Mouse (Mus musculus) embryonic facial prominence, embryonic 15.5 days (tissue): ENCODE measurements around the gene Safb2. TPM values are rescaled to one million over a fixed set of nuclear protein-coding genes. Genes with fewer than 3 reads are reported as not detected.
"Not testable (repeated sequence)": the region's sequence is repeated elsewhere in the genome, so short reads cannot be mapped to it uniquely, and the experiment has no call there.

Experiments used
- ATAC-seq: fragments of 200-750 bp; cut with Nextera tagmentation; 2 replicates; pipeline ENCODE4 v1.8.0; 2017; ENCODE audit warnings: low read depth, moderate TSS enrichment; ENCODE audit not compliant: insufficient number of reproducible peaks, low FRiP score, low TSS enrichment
- H3K27ac ChIP-seq: fragments of 300-500 bp; sonication (generic); replicated peaks from 2 replicates; pipeline ENCODE4 v1.5.1; 2015; ENCODE audit warnings: mild to moderate bottlenecking, inconsistent platforms
- H3K27me3 ChIP-seq: fragments of 300-500 bp; sonication (generic); 2 replicates; pipeline ENCODE4 v1.6.1; 2015; ENCODE audit warnings: inconsistent platforms
- H3K36me3 ChIP-seq: fragments of 300-500 bp; sonication (generic); 2 replicates; pipeline ENCODE4 v1.6.1; 2015; ENCODE audit warnings: mild to moderate bottlenecking, inconsistent platforms
- H3K4me1 ChIP-seq: fragments of 300-500 bp; sonication (generic); 2 replicates; pipeline ENCODE4 v1.6.1; 2015; ENCODE audit warnings: inconsistent platforms
- H3K4me2 ChIP-seq: fragments of 300-500 bp; sonication (generic); replicated peaks from 2 replicates; pipeline ENCODE4 v1.6.1; 2015; ENCODE audit warnings: mild to moderate bottlenecking, inconsistent platforms
- H3K4me3 ChIP-seq: fragments of 300-500 bp; sonication (generic); replicated peaks from 2 replicates; pipeline ENCODE4 v1.5.1; 2015; ENCODE audit warnings: mild to moderate bottlenecking, inconsistent platforms
- H3K9ac ChIP-seq: fragments of 300-500 bp; sonication (generic); 2 replicates; pipeline ENCODE4 v1.6.1; 2015; ENCODE audit warnings: inconsistent platforms
- H3K9me3 ChIP-seq: fragments of 300-500 bp; sonication (generic); replicated peaks from 2 replicates; pipeline ENCODE4 v1.6.1; 2016; ENCODE audit warnings: inconsistent platforms
- WGBS: fragments of 180-500 bp; shearing (Covaris S2); methylation state at CpG from one replicate; pipeline ENCODE4 v1.1.7; 2015; 5-methylcytosine and 5-hydroxymethylcytosine counted together
- polyA plus RNA-seq: library from polyadenylated mRNA; unstranded; fragments of >200 nt; fragmentation: Nextera tagmentation; extraction: Ambion mirVana; gene quantifications from 2 replicates; pipeline ENCODE4 v1.2.1, GENCODE M21; 2015

The Safb2 gene
- polyA plus RNA-seq: 87.5 and 98.4 TPM in 2 replicates

DNA sequence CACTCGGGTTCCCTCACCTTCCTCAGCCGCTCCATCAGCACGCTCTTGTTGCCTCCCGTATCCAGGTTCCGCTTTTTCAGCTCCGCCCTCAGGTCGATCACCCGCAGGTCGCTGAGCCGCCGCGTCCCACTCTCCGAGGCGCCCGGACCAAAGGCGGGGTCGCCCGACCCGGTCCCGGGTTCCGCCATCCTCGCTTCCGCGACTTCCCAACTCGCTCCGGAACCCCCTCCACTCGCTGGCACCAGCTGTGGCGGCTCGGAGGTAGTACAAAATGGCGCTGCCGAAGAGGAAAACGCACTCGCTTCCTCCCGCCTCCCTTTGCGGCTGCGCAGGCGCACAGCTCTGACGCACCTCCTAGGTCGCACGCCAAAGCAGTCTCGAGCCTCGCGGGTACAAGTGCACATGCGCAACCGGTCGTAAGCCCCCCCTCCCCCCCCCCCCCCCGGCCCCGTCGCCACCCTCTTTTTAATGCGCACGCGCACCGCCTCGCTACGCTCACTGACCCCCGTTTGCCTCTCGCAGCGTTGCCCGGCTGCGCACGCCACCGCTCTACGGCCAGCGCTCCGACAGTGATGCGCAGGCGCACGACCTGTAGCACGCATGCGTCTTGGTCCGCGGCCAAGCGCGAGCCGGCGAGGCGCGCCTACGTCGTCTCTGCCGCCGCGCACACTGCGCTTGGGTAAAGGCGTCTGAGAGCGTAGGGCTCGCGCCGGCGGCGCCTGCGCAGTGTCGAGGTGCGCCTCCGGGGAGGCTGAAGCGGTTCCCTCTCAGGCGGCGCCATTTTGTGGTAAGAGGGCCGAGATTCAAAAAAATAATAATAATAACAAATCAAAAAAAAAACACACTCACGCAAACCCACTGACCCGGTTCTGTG, at the start of gene Safb2, which contains the start of gene Safb:
Gene Safb2 (minus strand): TSS at position 329 of the 874 bp plus-strand sequence.
Gene Safb (plus strand): TSS at position 569 of the 874 bp plus-strand sequence.
- Histone ChIP-seq H3K27ac (peak within 1 kb of the TSS; percentile 97), H3K4me2 (peak within 1 kb of the TSS; percentile 80), H3K4me1 (peaks cover 64% of the 10 kb centered on the region), H3K9ac (peak within 1 kb of the TSS; percentile 88), H3K4me3 (peak within 1 kb of the TSS; percentile 93), H3K27me3 (no peaks in the 10 kb centered on the region), H3K9me3 (no peaks in the 10 kb centered on the region), H3K36me3 (peaks cover 64% of the 10 kb centered on the region)
- WGBS: under 1% methylated on average over 95 of the region's 101 CpGs
- peak; percentile 97 for ATAC-seq

DNA sequence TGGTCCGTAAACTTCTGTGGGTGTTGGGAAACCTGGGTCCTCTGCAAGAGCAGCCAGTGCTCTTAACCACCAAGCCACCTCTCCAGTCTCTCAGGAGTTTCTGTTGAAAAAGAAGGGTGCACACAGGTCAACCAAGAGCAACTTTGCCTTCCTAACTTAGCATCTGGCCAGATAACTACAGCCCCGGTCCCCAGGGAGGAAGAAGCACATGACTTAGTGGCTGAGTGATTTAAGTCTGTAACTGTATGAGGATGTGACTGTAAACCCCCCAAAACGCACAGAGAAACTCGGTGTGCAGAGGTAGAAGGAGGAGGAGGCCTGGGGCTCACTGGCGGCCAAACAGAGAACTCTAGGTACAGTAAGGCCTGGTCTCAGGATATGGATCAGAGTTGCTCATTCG, 49.6 kb upstream of the Safb2 start:
- WGBS: 75% methylated on average over 6 of the region's 6 CpGs
- Histone ChIP-seq H3K4me2 (no peak overlapping the region), H3K27me3 (no peaks in the 10 kb centered on the region), H3K9ac (no peak overlapping the region), H3K4me1 (no peaks in the 10 kb centered on the region), H3K4me3 (no peak overlapping the region), H3K27ac (no peak overlapping the region), H3K9me3 (no peaks in the 10 kb centered on the region), H3K36me3 (no peaks in the 10 kb centered on the region)
- no peak for ATAC-seq

DNA sequence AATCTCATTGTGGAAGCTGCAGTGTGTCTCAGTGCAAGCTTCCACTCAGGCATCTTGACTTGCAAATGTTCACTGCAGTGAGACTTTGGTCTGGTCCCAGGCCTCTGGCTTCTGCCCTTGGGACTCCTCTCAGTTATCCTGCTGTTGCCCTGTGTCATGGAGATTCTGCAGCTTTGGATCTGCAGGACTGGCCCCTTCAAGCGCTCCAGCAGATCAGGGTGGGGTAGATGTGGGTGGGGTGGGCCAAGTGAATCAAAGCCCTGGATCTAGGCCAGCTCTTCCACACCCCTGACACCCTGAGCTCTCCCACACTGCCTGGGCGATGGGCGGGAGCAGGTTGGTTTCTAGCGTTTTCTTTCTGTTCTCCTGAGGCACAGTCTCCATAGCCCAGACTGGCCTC, 47.4 kb upstream of the Safb2 start:
- no peak overlapping the region for H3K4me3 ChIP-seq
- no peaks in the 10 kb centered on the region for H3K9me3 ChIP-seq
- H3K27me3 ChIP-seq: no peaks in the 10 kb centered on the region
- H3K27ac ChIP-seq: no peak overlapping the region
- no peak overlapping the region for H3K9ac ChIP-seq
- WGBS: 43% methylated on average over 4 of the region's 4 CpGs
- no peak overlapping the region for H3K4me2 ChIP-seq
- no peak for ATAC-seq
- no peaks in the 10 kb centered on the region for H3K36me3 ChIP-seq
- peaks cover 10% of the 10 kb centered on the region for H3K4me1 ChIP-seq

DNA sequence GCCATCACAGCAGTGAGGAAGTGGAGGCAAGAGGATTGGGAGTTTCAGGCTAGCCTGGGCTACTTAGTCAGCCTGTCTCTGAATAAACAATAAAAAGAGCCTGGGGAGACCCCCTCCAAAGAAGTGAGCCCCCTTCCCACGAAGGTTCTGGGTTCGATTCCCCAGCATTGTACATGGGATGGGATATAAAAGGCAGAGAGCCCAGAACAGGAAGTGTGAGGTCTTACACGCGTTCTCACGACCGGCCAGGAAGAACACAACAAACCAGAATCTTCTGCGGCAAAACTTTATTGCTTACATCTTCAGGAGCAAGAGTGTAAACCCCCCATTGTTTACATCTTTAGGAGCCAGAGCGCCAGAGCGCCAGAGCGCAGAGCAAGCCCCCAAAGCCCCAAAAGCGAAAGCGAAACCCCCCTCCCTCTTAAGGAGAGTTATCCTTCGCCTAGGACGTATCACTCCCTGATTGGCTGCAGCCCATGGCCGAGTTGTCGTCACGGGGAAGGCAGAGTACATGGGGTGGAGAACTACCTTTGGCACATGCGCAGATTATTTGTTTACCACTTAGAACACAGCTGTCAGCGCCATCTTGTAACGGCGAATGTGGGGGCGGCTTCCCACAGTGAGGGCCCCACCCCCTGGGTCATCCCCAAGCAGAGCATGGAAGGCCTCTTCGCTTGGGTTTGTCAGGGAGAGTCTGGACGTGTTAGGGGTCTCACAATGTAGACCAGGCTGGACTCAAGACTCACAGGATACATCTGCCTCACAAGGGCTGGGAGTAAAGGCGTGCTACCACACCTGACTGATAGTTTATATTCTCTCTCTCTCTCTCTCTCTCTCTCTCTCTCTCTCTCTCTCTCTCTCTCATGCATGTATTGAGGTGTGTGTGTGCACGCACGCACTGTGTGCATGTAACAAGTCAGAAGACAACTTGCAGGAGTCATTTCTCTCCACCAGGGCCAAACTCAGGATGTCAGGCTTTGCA, 45.7 kb upstream of the Safb2 start:
- H3K9ac ChIP-seq, H3K4me3 ChIP-seq, H3K27me3 ChIP-seq, H3K36me3 ChIP-seq, H3K4me2 ChIP-seq, H3K27ac ChIP-seq, ATAC-seq, H3K9me3 ChIP-seq: not testable (repeated sequence)
- 87% methylated on average over 27 of the region's 27 CpGs for WGBS
- peaks cover 22% of the 10 kb centered on the region for H3K4me1 ChIP-seq

DNA sequence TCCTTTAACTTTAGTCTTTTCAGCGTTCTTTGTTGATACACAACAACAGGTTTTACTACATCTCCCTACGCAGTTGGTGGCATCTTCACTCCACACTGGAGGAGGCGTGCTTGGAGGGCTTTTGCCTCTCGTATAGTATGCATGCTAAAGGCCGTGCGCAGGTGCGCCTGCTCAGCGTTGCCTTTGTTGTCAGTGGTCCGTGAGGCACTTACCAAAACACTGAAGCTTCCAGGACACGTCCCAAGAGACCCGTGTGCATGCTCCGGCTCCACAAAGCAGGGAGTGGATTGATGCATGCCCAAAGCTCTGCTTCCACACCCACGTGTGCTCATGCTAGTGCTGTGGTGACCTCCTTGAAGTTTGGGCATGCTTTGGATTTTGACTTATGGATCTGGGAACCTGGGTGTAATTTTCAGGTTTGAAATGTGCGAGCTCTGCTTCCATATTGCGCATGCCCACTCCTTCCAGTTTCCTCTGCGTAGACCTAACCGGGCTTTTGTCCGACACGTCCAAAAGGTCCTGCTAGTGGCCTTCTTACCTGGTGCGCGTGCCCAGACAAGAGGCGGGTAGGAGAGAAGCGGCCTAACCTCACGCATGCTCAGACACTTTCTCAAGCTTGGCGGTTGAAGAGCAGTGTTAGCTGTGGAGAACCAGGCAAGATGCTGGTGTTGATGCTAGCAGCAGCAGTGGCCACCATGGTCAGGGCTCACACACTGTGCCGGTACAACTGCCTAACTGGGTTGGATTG, 43.3 kb upstream of the Safb2 start, which contains the start of gene Catsperd:
Gene Catsperd (plus strand): TSS at position 614 of the 748 bp plus-strand sequence.
- peak within 1 kb of the TSS; percentile 21 for H3K9ac ChIP-seq
- peak within 1 kb of the TSS; percentile 93 for H3K4me3 ChIP-seq
- 7% methylated on average over 26 of the region's 26 CpGs for WGBS
- H3K27ac ChIP-seq: peak within 1 kb of the TSS; percentile 86
- peaks cover 13% of the 10 kb centered on the region; the same call in 1 of the 2 replicates for H3K36me3 ChIP-seq
- peaks cover 28% of the 10 kb centered on the region for H3K4me1 ChIP-seq
- no peaks in the 10 kb centered on the region for H3K27me3 ChIP-seq
- peak within 1 kb of the TSS; percentile 93 for H3K4me2 ChIP-seq
- H3K9me3 ChIP-seq: no peaks in the 10 kb centered on the region
- ATAC-seq: no peak

DNA sequence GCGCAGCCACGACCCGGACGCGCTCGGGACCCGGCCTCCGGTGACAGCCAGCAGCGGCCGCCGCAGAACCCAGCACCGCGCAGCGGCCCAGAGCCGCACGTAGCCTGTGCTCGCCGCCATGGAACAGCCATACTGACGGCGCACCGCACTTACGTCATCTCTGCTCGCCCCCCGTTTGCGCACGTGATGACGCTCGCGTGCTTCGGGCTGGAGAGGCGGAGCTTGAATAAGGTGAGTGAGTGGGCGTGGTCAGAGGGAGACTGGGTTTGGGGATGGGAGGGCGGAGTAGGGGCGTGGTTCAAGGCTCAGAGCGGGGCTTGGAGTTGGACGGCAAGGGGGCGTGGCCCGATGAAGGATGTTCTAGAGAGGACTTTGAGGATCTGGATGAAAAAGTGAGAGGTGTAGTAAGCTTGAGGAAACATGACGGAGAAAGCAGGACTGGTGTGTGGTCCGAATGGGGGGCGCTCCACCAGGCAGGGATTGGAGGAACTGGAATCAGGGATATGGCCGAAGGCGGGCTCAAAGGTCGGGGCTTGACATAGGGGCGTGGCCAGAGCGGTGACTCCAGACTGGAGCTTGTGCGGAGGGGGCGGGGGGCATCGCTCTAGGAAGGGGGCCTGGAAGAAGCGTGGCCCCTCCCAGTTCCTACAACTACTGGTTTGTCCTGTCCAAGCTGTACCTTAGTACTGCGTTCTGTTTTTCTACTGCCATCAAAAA, 42.5 kb upstream of the Safb2 start, which contains the start of gene Lonp1:
Gene Lonp1 (minus strand): TSS at position 134 of the 717 bp plus-strand sequence.
- Histone ChIP-seq H3K27me3 (no peaks in the 10 kb centered on the region), H3K4me1 (peaks cover 28% of the 10 kb centered on the region), H3K4me2 (peak within 1 kb of the TSS; percentile 93), H3K27ac (peak within 1 kb of the TSS; percentile 86), H3K9me3 (no peaks in the 10 kb centered on the region), H3K4me3 (peak within 1 kb of the TSS; percentile 93), H3K36me3 (peaks cover 21% of the 10 kb centered on the region), H3K9ac (peak within 1 kb of the TSS; percentile 92)
- under 1% methylated on average over 51 of the region's 51 CpGs for WGBS
- peak; percentile 93 for ATAC-seq

DNA sequence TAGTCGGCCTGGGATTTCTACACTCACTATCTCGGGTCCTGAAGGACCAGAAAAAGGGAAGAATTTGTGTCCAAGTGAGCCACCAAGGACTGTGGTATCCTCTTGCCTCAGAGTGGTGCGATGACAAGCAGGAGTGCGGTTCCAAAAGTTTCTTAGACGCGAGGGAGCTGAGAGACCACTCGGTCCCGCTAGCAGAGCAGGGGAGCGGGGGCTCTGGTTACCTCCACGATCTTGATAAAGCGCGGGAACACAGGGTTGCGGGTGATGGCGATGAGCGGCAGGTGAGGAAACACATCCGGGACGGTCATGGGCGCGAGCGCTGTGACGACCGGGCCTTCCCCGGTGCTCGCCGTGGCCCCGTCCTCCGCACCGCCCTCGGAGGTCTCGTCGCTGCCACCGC, 41.9 kb upstream of the Safb2 start:
- Histone ChIP-seq H3K36me3 (peaks cover 26% of the 10 kb centered on the region), H3K27me3 (no peaks in the 10 kb centered on the region), H3K9me3 (no peaks in the 10 kb centered on the region), H3K27ac (peak overlapping the region; percentile 86), H3K9ac (peak overlapping the region; percentile 92), H3K4me3 (peak overlapping the region; percentile 93), H3K4me2 (peak overlapping the region; percentile 93), H3K4me1 (peaks cover 28% of the 10 kb centered on the region)
- no peak; the same call in 1 of the 2 replicates for ATAC-seq
- WGBS: 7% methylated on average over 28 of the region's 32 CpGs

DNA sequence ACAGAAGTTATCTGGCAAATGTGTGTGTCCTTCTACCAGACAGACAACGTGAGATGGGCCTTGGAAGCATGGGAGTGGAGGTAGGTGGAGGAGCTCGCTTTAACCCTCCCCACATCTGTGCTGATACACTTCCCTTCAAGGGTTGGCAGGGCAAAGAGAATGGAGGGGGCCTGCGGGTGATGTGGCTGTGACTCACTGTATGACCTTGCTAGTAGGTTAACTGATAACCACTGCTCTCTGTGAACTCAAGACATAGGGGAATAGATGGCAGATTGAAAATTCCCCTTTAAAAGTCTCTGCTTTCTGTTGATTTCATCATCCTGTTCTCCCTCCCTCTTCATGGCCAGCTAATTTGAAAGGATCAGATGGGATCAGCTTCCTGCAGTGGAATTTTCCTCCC, 41.1 kb upstream of the Safb2 start:
- 80% methylated on average over 3 of the region's 3 CpGs for WGBS
- Histone ChIP-seq H3K9me3 (no peaks in the 10 kb centered on the region), H3K27ac (no peak overlapping the region), H3K36me3 (peaks cover 33% of the 10 kb centered on the region), H3K27me3 (no peaks in the 10 kb centered on the region), H3K4me1 (peaks cover 28% of the 10 kb centered on the region), H3K4me2 (peak overlapping the region; percentile 93), H3K4me3 (peak overlapping the region; percentile 93), H3K9ac (0 out of 2 replicates have a peak overlapping the region, but pooled peaks have one; percentile 92)
- ATAC-seq: no peak

DNA sequence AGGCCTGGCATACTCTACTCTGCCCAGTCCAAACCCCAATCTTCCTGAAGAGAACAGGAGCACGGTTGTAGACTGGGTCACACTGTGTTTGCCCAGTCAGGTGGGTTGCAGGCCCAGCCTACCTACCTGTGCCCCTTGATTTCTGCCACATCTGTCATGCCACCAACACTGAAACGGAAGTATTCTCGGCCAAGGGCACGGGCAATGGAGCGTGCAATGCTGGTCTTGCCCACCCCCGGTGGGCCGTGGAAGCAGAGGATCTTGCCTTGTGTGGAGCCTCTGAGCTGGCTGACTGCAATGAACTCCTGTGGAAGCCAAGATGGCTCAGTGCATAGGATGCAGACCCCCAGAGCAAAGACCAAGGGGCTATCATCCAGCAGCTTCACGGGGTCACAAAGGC, 33.2 kb upstream of the Safb2 start:
- 92% methylated on average over 8 of the region's 8 CpGs for WGBS
- Histone ChIP-seq H3K4me3 (no peak overlapping the region), H3K9ac (no peak overlapping the region), H3K4me2 (no peak overlapping the region), H3K9me3 (no peaks in the 10 kb centered on the region), H3K4me1 (peaks cover 22% of the 10 kb centered on the region), H3K27me3 (no peaks in the 10 kb centered on the region), H3K36me3 (peaks cover 83% of the 10 kb centered on the region), H3K27ac (no peak overlapping the region)
- no peak for ATAC-seq

DNA sequence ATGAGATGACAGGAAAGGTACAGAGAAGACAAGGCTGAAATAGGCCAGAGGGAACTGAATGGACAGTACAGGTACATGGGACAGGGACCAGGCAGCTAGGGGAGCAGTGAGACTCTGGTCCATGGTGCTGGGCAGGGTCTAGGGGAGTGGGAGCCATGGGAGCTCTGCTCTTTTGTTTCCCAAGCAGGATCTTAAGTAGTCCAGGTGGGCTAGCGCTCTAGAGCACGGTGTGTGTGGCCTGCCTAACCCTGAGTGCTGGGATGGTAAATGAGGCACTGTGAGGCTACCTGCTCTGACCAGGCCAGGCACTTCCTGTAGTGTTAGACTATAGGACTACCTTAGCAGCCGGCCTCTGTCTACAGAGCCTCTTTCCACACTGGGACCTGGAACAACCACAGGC, 32.3 kb upstream of the Safb2 start:
- Histone ChIP-seq H3K4me1 (peaks cover 25% of the 10 kb centered on the region), H3K27ac (no peak overlapping the region), H3K4me3 (no peak overlapping the region), H3K4me2 (no peak overlapping the region), H3K9ac (no peak overlapping the region), H3K9me3 (no peaks in the 10 kb centered on the region), H3K36me3 (peaks cover 74% of the 10 kb centered on the region), H3K27me3 (no peaks in the 10 kb centered on the region)
- no peak for ATAC-seq
- WGBS: 91% methylated on average over 3 of the region's 3 CpGs
